Mouse (Mus musculus): Measurements from ENCODE around the gene Fntb. TPM values are rescaled to one million over a fixed set of nuclear protein-coding genes. Genes with fewer than 3 reads are reported as not detected.
A peak's percentile ranks its signal among the peaks of the same experiment; 100 is the strongest.

Fntb gene
- polyA plus RNA-seq, 1 experiment from 2014 or later: 42.9 TPM

DNA sequence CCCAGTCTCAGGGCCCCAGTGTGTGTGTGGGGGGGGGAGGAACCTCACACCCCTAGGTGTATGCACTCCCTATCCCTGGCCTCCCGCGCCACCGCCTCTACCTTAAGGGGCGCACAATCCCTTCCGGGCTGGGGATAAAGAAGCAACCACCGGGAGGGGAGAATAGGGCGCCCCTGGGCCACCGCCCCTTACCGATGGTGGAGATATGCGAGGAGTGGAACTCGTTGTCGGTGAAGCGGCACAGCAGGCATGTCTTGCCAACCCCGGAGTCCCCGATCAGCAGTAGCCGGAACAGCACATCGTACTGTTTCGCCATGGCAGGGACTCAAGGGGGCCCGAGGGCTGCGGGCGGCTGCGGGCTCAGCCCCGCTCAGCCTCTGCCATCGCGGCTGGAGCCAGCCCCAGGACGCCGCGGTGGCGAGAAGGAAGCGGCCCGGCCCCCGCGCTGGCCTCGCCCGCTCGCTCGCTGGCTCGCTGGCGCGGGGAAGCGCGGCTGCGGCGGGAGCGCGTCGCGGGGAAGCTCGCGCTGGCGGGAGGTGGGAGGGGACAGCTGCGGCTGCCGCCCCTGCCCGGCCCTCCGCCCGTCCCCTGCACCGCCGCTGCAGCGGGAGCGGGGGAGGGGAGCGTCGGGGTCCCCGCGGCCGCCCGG lies 56.7 kb downstream of the Fntb start:
- under 1% methylated on average over 54 of the region's 66 CpGs for WGBS
- Histone ChIP-seq H3K36me3 (ENCODE audit: insufficient read depth, low read length) (no peaks in the 10 kb centered on the region), H3K9ac (replicated peaks; ENCODE audit: low read length) (peak overlapping the region; percentile 72), H3K4me1 (ENCODE audit: insufficient read depth, low read length) (peaks cover 20% of the 10 kb centered on the region), H3K27me3 (ENCODE audit: insufficient read depth, low read length) (peaks cover 37% of the 10 kb centered on the region), H3K27ac (ENCODE audit: low read length) (no peak overlapping the region), H3K9me3 (ENCODE audit: low read length) (no peaks in the 10 kb centered on the region), H3K4me2 (replicated peaks; ENCODE audit: low read depth, low read length) (peak overlapping the region; percentile 75), H3K4me3 (ENCODE audit: low read length) (peak overlapping the region; percentile 54)
- peak; percentile 75 for ATAC-seq (ENCODE audit: low FRiP score, low TSS enrichment)

- H3K9me3 ChIP-seq (ENCODE audit: low read length): no peaks in the 10 kb centered on the region
- peaks cover 37% of the 10 kb centered on the region for H3K27me3 ChIP-seq (ENCODE audit: insufficient read depth, low read length)
- H3K9ac ChIP-seq (replicated peaks; ENCODE audit: low read length): peak within 1 kb of the TSS; percentile 72
- H3K4me1 ChIP-seq (ENCODE audit: insufficient read depth, low read length): peaks cover 16% of the 10 kb centered on the region
- H3K27ac ChIP-seq (ENCODE audit: low read length): no peak within 1 kb of the TSS
- H3K4me2 ChIP-seq (replicated peaks; ENCODE audit: low read depth, low read length): peak within 1 kb of the TSS; percentile 75
- WGBS: 2% methylated on average over 17 of the region's 17 CpGs
- no peaks in the 10 kb centered on the region for H3K36me3 ChIP-seq (ENCODE audit: insufficient read depth, low read length)
- H3K4me3 ChIP-seq (ENCODE audit: low read length): peak within 1 kb of the TSS; percentile 54
- peak; percentile 17; the same call in 1 of the 2 replicates for ATAC-seq (ENCODE audit: low FRiP score, low TSS enrichment)
Measured at GRCm38 (mm10) chr12:76822651-76823041, 57.3 kb downstream of the Fntb start, which contains the start of gene Rab15. Gene Rab15, minus strand, starts transcription at chr12:76822908.

DNA sequence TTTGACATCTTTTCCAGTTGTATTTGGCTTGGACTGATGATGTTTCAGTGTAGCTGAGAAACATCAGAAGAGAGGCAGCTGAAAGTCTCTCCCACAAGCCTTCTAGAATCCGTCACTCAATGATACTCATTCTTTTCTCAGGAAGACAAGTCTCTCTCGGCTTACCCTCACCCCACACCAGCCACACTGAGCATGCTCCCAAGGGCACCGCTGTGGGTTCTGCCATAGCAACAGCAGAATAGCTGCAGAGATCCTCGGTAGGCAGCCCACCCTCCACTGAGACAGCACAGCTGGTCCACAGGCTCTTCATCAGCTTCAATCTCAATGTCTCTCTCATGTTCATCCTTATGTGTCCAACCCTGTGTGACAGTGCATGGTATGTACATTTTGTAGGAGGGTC lies 59.9 kb downstream of the Fntb start:
- H3K27me3 ChIP-seq (ENCODE audit: insufficient read depth, low read length): peaks cover 30% of the 10 kb centered on the region
- no peak overlapping the region for H3K4me2 ChIP-seq (replicated peaks; ENCODE audit: low read depth, low read length)
- peaks cover 11% of the 10 kb centered on the region for H3K4me1 ChIP-seq (ENCODE audit: insufficient read depth, low read length)
- no peaks in the 10 kb centered on the region for H3K9me3 ChIP-seq (ENCODE audit: low read length)
- no peaks in the 10 kb centered on the region for H3K36me3 ChIP-seq (ENCODE audit: insufficient read depth, low read length)
- no peak overlapping the region for H3K4me3 ChIP-seq (ENCODE audit: low read length)
- no peak overlapping the region for H3K9ac ChIP-seq (replicated peaks; ENCODE audit: low read length)
- 67% methylated on average over 4 of the region's 4 CpGs for WGBS
- no peak for ATAC-seq (ENCODE audit: low FRiP score, low TSS enrichment)
- H3K27ac ChIP-seq (ENCODE audit: low read length): no peak overlapping the region

DNA sequence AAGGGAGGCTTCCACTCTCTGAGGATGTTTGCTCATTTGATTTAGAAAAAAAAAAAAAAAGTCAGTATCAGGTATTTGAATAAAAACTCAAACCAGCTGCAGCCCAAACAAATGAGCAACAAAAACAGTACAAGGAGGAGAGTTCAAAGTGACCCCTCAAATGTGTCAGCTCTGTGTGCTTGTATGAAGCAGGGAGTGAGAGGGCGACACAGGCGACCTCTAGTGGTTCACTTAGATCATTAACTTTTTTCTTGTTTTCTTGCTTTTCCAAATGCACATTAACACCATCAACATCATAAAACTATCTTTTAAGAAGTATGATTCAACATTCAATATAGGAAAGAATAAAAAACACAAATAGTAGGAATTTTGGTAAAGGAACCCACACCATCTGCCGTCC lies 67.3 kb downstream of the Fntb start:
- Histone ChIP-seq H3K4me3 (ENCODE audit: low read length) (no peak overlapping the region), H3K27me3 (ENCODE audit: insufficient read depth, low read length) (0 out of 2 replicates have a peak, but pooled peaks cover 2% of the 10 kb centered on the region), H3K4me2 (replicated peaks; ENCODE audit: low read depth, low read length) (no peak overlapping the region), H3K27ac (ENCODE audit: low read length) (no peak overlapping the region), H3K4me1 (ENCODE audit: insufficient read depth, low read length) (no peaks in the 10 kb centered on the region), H3K36me3 (ENCODE audit: insufficient read depth, low read length) (no peaks in the 10 kb centered on the region), H3K9ac (replicated peaks; ENCODE audit: low read length) (no peak overlapping the region), H3K9me3 (ENCODE audit: low read length) (no peaks in the 10 kb centered on the region)
- WGBS: 5% methylated on average over 3 of the region's 3 CpGs
- no peak for ATAC-seq (ENCODE audit: low FRiP score, low TSS enrichment)

- H3K36me3 ChIP-seq (ENCODE audit: insufficient read depth, low read length): no peaks in the 10 kb centered on the region
- ATAC-seq (ENCODE audit: low FRiP score, low TSS enrichment): peak; percentile 99
- under 1% methylated on average over 43 of the region's 43 CpGs for WGBS
Measured at GRCm38 (mm10) chr12:76837101-76837843, 71.9 kb downstream of the Fntb start.

DNA sequence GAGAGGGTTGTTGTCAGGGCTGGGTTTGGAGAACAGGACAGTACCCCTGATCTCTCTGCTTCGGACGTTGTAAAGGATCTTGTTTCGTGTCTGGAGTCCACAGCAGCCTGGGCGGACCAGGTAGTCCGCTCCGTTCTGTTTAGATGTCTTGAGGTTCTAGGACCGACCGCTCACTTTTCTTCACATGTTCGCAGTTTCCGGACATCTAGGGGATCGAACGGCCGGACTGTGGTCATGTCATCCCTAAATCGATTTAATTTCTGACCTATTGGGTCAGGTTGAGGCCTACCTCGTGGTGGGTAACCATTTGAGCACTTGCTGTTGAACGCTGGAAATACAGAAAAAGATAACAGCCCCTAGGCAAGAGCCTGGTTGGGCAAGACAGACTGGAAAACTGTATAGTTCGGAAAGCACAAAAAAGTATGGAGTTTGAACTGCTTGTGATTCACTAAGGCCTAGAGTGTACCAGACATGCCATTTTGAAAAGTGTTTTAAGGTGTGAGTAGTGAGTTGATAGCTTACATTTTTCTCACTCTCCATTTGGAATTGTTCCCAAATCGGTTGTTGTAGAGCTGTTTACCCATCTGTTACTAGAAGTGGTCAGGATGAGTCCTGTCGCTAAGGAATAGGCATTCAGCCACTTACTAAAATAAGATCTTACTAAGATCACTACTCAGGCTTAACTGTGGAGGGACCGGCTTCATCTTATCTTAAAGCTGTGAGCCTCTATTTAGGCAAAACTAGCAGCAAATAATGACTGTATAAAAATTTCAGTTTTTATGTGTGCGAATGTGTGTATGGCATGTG lies 72.7 kb downstream of the Fntb start:
- Histone ChIP-seq H3K9me3 (ENCODE audit: low read length) (no peaks in the 10 kb centered on the region), H3K27ac (ENCODE audit: low read length) (peak overlapping the region; percentile 83; the same call in 1 of the 2 replicates), H3K4me2 (replicated peaks; ENCODE audit: low read depth, low read length) (peak overlapping the region; percentile 63), H3K36me3 (ENCODE audit: insufficient read depth, low read length) (no peaks in the 10 kb centered on the region), H3K4me3 (ENCODE audit: low read length) (peak overlapping the region; percentile 90), H3K27me3 (ENCODE audit: insufficient read depth, low read length) (0 out of 2 replicates have a peak, but pooled peaks cover under 1% of the 10 kb centered on the region), H3K9ac (replicated peaks; ENCODE audit: low read length) (peak overlapping the region; percentile 89), H3K4me1 (ENCODE audit: insufficient read depth, low read length) (peaks cover 8% of the 10 kb centered on the region)
- ATAC-seq (ENCODE audit: low FRiP score, low TSS enrichment): no peak
- WGBS: 13% methylated on average over 21 of the region's 21 CpGs

More at GRCm38 (mm10) chr12:76837101-76837843, 71.9 kb downstream of the Fntb start:
- Histone ChIP-seq H3K9ac (replicated peaks; ENCODE audit: low read length) (peak overlapping the region; percentile 89), H3K27me3 (ENCODE audit: insufficient read depth, low read length) (0 out of 2 replicates have a peak, but pooled peaks cover 2% of the 10 kb centered on the region), H3K27ac (ENCODE audit: low read length) (peak overlapping the region; percentile 83), H3K4me2 (replicated peaks; ENCODE audit: low read depth, low read length) (peak overlapping the region; percentile 63), H3K4me3 (ENCODE audit: low read length) (peak overlapping the region; percentile 90), H3K4me1 (ENCODE audit: insufficient read depth, low read length) (peaks cover 8% of the 10 kb centered on the region), H3K9me3 (ENCODE audit: low read length) (no peaks in the 10 kb centered on the region)

DNA sequence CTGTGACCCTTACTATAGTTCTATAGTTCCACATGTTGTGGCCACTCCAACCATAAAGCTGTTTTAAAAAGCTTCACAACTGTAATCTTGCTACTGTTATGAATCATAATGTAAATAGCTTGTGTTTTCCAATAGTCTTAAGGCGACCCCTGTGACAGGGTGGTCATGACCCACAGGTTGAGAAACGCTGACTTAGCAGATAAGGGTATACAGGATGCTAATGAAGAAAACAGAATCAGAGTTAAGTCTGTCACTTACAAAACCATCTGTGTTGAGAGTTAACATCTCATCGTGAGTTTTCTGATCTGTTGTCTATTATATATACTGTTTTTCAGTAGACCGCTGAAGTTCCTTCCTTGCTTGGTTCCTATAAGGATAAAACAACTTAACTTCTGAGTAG lies 73.9 kb downstream of the Fntb start:
- Histone ChIP-seq H3K4me2 (replicated peaks; ENCODE audit: low read depth, low read length) (no peak overlapping the region), H3K9me3 (ENCODE audit: low read length) (no peaks in the 10 kb centered on the region), H3K36me3 (ENCODE audit: insufficient read depth, low read length) (no peaks in the 10 kb centered on the region), H3K9ac (replicated peaks; ENCODE audit: low read length) (no peak overlapping the region), H3K4me1 (ENCODE audit: insufficient read depth, low read length) (peaks cover 8% of the 10 kb centered on the region), H3K4me3 (ENCODE audit: low read length) (no peak overlapping the region), H3K27ac (ENCODE audit: low read length) (no peak overlapping the region), H3K27me3 (ENCODE audit: insufficient read depth, low read length) (no peaks in the 10 kb centered on the region)
- no peak for ATAC-seq (ENCODE audit: low FRiP score, low TSS enrichment)
- WGBS: 91% methylated on average over 4 of the region's 4 CpGs

DNA sequence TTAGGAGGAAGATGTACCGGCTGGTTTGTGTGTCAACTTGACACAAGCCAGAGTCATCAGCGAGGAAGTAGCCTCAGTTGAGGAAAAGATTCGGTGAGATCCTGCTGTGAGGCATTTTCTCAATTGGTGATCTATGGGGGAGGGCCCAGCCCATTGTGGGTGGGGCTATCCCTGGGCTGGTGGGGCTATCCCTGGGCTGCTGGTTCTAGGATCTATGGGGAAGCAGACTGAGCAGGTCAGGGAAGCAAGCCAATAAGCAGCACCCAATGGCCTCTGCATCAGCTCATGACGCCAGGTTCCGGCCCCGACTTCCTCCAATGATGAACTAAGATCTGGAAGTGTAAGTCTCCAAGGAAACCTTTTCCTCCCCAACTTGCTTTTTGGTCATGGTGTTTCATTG lies 74.7 kb downstream of the Fntb start:
- Histone ChIP-seq H3K36me3 (ENCODE audit: insufficient read depth, low read length) (no peaks in the 10 kb centered on the region), H3K27me3 (ENCODE audit: insufficient read depth, low read length) (no peaks in the 10 kb centered on the region), H3K27ac (ENCODE audit: low read length) (no peak overlapping the region), H3K4me2 (replicated peaks; ENCODE audit: low read depth, low read length) (no peak overlapping the region), H3K9me3 (ENCODE audit: low read length) (no peaks in the 10 kb centered on the region), H3K4me1 (ENCODE audit: insufficient read depth, low read length) (peaks cover 8% of the 10 kb centered on the region), H3K9ac (replicated peaks; ENCODE audit: low read length) (no peak overlapping the region), H3K4me3 (ENCODE audit: low read length) (no peak overlapping the region)
- no peak for ATAC-seq (ENCODE audit: low FRiP score, low TSS enrichment)
- WGBS: 79% methylated on average over 6 of the region's 6 CpGs

GRCm38 (mm10) chr12:76844346-76845061 lies 79.1 kb downstream of the Fntb start:
- no peak for ATAC-seq (ENCODE audit: low FRiP score, low TSS enrichment)
- WGBS: 92% methylated on average over 15 of the region's 15 CpGs

More at GRCm38 (mm10) chr12:76844346-76845061, 79.1 kb downstream of the Fntb start:
- Histone ChIP-seq H3K4me3 (ENCODE audit: low read length) (no peak overlapping the region), H3K9ac (replicated peaks; ENCODE audit: low read length) (no peak overlapping the region), H3K36me3 (ENCODE audit: insufficient read depth, low read length) (no peaks in the 10 kb centered on the region), H3K4me2 (replicated peaks; ENCODE audit: low read depth, low read length) (no peak overlapping the region), H3K4me1 (ENCODE audit: insufficient read depth, low read length) (no peaks in the 10 kb centered on the region), H3K27me3 (ENCODE audit: insufficient read depth, low read length) (no peaks in the 10 kb centered on the region), H3K27ac (ENCODE audit: low read length) (no peak overlapping the region), H3K9me3 (ENCODE audit: low read length) (no peaks in the 10 kb centered on the region)
